Mouse (Mus musculus) forelimb bud, embryonic 11.5 days (tissue): Measurements from ENCODE around the gene Gdpd3.
"Not testable (repeated sequence)": the region's sequence is repeated elsewhere in the genome, so short reads cannot be mapped to it uniquely, and the experiment has no call there.

Experiments
- DNase-seq: peaks from one replicate; pipeline ENCODE4 v3.0.0-alpha.2; 2012; ENCODE audit warnings: low read depth, low spot score

The Gdpd3 gene

GRCm38 (mm10) chr7:126760956-126761355, 5.2 kb upstream of the Gdpd3 start:
- DNase-seq = no peak

- no peak for DNase-seq
Observed at GRCm38 (mm10) chr7:126761529-126762067, 4.5 kb upstream of the Gdpd3 start.

DNA sequence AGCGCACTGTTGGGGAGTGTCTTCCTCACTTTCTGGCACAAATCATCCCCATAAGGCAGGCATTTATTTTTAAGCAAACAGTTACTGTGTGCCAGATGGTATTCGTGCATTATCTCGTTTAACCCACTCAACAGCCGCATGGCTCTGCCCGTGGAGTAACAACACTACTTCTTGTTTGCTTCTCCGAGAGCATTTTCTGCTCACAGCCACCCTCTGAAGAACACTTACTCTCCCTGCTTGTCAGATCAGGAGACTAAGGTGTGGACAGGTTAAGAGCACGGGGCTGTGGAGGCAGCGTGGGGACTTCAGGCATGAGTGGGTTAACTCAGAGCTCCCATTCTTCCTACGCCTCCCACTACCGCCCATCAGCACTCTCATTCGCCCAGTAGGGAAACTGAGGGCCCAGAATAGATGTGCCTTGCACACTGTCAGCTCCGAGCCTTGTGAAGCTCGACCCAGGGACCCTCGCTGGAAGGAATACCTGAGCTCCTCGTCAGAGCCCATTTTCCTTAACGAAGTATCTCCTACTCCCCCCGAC, 3.6 kb upstream of the Gdpd3 start:
- DNase-seq = no peak

- no peak for DNase-seq
Observed at GRCm38 (mm10) chr7:126765540-126765939, 594 bp upstream of the Gdpd3 start.

- DNase-seq = no peak
Observed at GRCm38 (mm10) chr7:126767001-126767400, 867 bp downstream of the Gdpd3 start.

- DNase-seq = no peak
Observed at GRCm38 (mm10) chr7:126770784-126771183, 4.7 kb downstream of the Gdpd3 start.

DNA sequence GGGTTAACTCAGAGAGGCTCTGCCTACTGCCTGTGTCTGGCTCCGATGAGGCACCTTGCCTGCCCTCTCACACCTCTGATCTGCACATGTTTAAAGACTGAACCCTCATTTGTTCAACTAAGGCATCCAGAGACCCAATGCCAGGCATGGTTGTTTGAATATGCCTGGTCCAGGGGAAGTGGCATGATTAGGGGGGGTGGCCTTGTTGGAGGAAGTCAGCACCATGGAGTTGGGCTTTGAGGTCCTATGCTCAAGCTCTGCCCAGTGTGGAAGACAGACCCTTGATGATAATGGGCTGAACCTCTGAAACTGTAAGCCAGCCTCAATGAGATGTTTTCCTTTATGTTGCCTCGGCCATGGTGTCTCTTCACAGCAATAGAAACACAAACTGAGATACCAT, 7.2 kb downstream of the Gdpd3 start:
- no peak for DNase-seq

GRCm38 (mm10) chr7:126774463-126774862, 8.3 kb downstream of the Gdpd3 start:
- DNase-seq = no peak

- no peak for DNase-seq
Observed at GRCm38 (mm10) chr7:126775185-126775977, 9.2 kb downstream of the Gdpd3 start.

DNA sequence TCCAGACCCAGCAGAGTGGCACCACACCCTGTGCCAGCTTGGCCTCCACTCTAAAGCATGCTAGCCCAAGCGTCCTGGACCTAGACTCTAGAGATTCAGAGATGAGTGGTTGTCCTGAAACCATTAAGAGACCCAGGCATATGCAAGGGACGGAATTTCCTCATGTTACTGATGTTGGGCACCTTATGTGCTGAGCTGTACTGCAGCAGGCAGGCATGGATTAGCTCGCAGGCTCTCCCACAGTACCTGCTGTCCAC, 9.8 kb downstream of the Gdpd3 start:
- DNase-seq = no peak

- peak; percentile 90 for DNase-seq
Observed at GRCm38 (mm10) chr7:126776598-126777057, 10.5 kb downstream of the Gdpd3 start, which contains the start of gene Ypel3. TSS of gene Ypel3 (plus strand) at chr7:126776955.

DNA sequence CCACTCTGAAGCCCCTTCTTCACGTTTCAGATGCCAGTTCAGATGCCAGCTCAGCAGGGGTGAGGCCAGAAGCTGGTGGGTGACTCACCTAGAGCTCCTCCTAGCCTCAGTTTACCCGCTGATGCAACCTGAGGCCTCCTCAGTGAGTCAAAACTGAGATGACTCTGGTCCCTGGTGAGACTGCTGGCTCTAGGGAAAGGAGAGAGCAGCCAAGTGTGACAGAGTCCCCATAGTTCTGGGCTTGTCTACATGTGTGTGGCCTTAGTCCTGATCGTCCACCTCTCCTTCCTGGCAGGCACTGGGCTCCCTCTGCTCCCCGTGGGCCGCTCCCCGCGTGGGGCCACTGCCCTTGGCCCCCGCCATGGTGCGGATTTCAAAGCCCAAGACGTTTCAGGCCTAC, 11.3 kb downstream of the Gdpd3 start:
- no peak for DNase-seq

DNA sequence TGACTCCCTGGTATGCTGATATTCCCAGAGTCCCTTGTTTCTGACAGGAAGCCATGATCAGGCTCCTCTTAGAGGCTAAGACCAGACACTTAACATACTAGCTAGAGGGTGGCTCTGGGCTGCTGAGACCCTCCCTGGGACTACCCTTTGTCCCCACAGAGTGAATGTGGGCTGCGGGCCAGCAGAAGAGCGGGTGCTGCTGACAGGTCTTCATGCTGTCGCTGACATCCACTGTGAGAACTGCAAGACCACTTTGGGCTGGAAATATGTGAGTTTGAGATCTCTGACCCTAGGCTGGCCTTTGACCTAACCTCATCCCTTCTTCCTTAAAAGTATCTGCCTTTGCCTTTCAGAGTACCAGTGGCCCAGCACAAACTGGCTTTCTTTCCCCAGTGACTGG, 12.0 kb downstream of the Gdpd3 start:
- DNase-seq = no peak

DNA sequence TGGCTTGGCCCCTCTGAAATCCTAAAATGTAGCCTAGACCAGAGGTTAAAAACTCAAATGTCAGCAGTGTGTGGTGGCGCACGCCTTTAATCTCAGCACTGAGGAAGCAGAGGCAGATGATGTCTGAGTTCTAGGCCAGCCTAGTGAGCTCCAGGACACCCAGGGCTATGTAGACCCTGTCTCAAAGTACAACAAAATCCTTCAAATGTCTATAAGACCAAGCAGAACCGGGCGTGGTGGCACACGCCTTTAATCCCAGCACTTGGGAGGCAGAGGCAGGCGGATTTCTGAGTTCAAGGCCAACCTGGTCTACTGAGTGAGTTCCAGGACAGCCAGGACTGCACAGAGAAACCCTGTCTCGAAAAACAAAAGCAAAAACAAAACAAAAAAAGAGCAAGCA, 13.0 kb downstream of the Gdpd3 start:
- not testable (repeated sequence) for DNase-seq

- DNase-seq = peak; percentile 89
Observed at GRCm38 (mm10) chr7:126779983-126780970, 14.1 kb downstream of the Gdpd3 start.

DNA sequence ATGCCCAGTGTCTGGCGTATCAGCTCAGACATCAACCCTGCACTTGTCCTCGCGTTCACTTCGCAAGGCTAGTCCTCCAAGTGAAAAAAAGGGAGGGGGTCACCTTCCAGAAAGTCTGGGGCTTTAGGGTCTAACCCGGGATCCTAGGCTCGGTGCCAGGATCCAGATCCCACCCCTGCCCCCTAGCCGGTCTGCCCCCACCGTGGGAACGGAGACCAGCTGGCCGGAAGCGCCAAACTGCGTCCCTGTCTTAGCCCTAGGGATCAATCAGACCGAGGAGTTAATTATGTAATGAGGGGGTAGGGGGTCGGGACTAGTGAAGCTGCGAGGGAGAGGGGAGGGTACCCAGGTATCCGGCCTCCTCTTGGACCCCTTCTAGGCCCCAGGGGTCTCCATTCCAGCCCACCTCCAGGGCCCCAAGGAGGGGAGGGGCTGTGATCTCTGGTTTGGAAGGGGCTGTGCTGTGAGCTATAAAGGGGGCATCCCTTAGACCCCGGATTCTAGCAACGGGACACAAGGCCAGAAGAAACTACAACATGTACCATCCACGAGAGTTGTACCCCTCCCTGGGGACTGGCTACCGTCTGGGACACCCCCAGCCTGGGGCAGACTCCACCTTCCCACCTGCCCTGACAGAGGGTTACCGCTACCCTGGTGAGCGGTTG, 15.0 kb downstream of the Gdpd3 start, which contains the start of gene Tbx6:
Gene Tbx6 (plus strand): TSS at position 513 of the 665 bp plus-strand sequence.
- DNase-seq = no peak

- DNase-seq = no peak
Observed at GRCm38 (mm10) chr7:126781661-126782370, 15.7 kb downstream of the Gdpd3 start.

DNA sequence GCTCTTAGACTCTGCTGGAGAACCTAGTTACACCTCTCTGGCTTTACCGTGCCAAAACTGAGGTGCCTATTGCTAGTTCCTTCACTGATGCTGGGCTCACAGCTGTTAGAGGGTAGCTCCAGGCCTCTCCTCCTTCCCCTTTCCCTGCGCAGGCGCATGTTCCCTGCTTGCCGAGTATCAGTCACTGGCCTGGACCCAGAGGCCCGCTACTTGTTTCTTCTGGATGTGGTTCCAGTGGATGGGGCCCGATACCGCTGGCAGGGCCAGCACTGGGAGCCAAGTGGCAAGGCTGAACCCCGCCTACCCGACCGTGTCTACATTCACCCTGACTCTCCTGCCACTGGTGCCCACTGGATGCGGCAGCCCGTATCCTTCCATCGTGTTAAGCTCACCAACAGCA, 16.6 kb downstream of the Gdpd3 start:
- DNase-seq = no peak

GRCm38 (mm10) chr7:126784469-126784868, 18.3 kb downstream of the Gdpd3 start:
- no peak for DNase-seq

DNA sequence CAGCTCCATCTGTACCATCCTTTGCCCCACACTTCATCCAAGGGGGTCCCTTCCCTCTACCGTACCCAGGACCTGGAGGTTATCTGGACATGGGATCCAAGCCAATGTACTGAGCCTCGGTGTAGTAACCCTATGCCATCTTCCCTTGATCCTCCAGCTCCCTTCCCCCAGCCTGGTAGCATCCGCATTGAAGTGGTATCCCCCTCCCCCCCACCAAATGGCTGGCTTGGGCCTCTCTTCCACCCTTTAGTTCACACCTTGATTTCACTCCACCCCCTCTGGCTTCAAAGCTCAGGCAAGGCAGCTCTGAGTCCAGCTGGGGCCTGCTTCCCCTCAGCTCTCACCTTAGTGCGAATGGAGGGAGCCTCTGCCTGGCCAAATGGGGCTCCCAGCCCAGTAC, 18.9 kb downstream of the Gdpd3 start:
- no peak for DNase-seq

- DNase-seq = no peak
Observed at GRCm38 (mm10) chr7:126786142-126786541, 20.0 kb downstream of the Gdpd3 start.
